In genomic region chr2:35074328-35074727, GRCm38 (mm10) we compare ENCODE assay signal across 26 mouse cellular contexts. TPM values are rescaled to one million over a fixed set of nuclear protein-coding genes. Genes with fewer than 3 reads are reported as not detected.
"Had no signal": no experiment of that assay in that cellular context is flagged by ENCODE, and none has a peak within 500 bp of the region (broad histone marks: within the 10 kb centered on the region; RNA-seq: fewer than 3 reads in every experiment).

No protein-coding gene starts in this region.

- H3K27me3 ChIP-seq: lung, embryonic 15.5 days; midbrain, embryonic 13.5 days; midbrain, embryonic 15.5 days; neural tube, embryonic 13.5 days; neural tube, embryonic 15.5 days had no signal

- H3K4me2 ChIP-seq: lung, embryonic 15.5 days; midbrain, embryonic 11.5 days; midbrain, embryonic 13.5 days; midbrain, embryonic 15.5 days; neural tube, embryonic 13.5 days; neural tube, embryonic 15.5 days had no signal

- H3K4me3 ChIP-seq: lung, embryonic 15.5 days; megakaryocyte, embryonic 14.5 days; midbrain, embryonic 13.5 days; midbrain, embryonic 15.5 days; neural tube, embryonic 13.5 days; neural tube, embryonic 15.5 days had no signal

- DNase-seq: lung, adult 2 months; lung, postnatal 14 days; lung, postnatal 36 days; retina, postnatal 1 day; right cerebral cortex, adult 18-20 months; right cerebral cortex, postnatal 25 days; right cerebral cortex, postnatal 4 days; spleen, adult 18-20 months; thymus, adult 18-20 months; thymus, postnatal 14 days; thymus, postnatal 36 days had no signal

- H3K9ac ChIP-seq: lung, embryonic 15.5 days; midbrain, embryonic 13.5 days; midbrain, embryonic 15.5 days; neural tube, embryonic 13.5 days; neural tube, embryonic 15.5 days had no signal

- H3K9me3 ChIP-seq: lung, embryonic 15.5 days; midbrain, embryonic 15.5 days had no signal

- H3K4me1 ChIP-seq: lung, embryonic 15.5 days; megakaryocyte, embryonic 14.5 days; midbrain, embryonic 13.5 days; midbrain, embryonic 15.5 days; neural tube, embryonic 13.5 days; neural tube, embryonic 15.5 days had no signal

- H3K27ac ChIP-seq: lung, embryonic 15.5 days; macrophage; midbrain, embryonic 13.5 days; midbrain, embryonic 15.5 days; neural tube, embryonic 13.5 days; neural tube, embryonic 15.5 days had no signal

- ATAC-seq: lung, postnatal 0 days; midbrain, embryonic 13.5 days; midbrain, embryonic 15.5 days had no signal

- H3K36me3 ChIP-seq: lung, embryonic 15.5 days; midbrain, embryonic 13.5 days; midbrain, embryonic 15.5 days; neural tube, embryonic 13.5 days; neural tube, embryonic 15.5 days had no signal

RNA-seq across cellular contexts. Expression of gene Hc, which starts 13.1 kb away (rescaled TPM):
- total RNA-seq: megakaryocyte progenitor cell, adult 5-6 weeks; midbrain, postnatal 0 days had no signal
- polyA plus RNA-seq: macrophage; neural tube, embryonic 11.5 days; neural tube, embryonic 13.5 days; small intestine, adult 2 months; stomach, embryonic 14.5 days had no signal

RNA-seq across cellular contexts. Expression of gene AI182371, which starts 27.0 kb away (rescaled TPM):
- total RNA-seq: monocyte, adult 5-6 weeks had no signal
- polyA plus RNA-seq: midbrain, embryonic 11.5 days; neural tube, embryonic 11.5 days had no signal
